Mouse (Mus musculus): ENCODE data around the gene S1pr2.
"Not testable (repeated sequence)": the region's sequence is repeated elsewhere in the genome, so short reads cannot be mapped to it uniquely, and the experiment has no call there.

The S1pr2 gene

DNA sequence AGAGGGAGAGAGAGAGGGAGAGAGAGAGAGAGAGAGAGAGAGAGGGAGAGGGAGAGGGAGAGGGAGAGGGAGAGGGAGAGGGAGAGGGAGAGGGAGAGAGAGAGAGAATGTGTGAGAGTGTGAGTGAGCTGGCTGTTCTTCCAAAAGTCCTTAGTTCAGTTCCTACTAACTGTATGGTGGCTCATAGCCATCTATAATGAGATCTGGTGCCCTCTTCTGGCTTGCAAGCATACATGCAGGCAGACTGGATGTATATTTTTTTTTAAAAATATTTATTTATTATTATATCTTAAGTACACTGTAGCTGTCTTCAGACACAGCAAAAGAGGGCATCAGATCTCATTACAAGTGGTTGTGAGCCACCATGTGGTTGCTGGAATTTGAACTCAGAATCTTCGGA lies 21.8 kb upstream of the S1pr2 start:
- DNase-seq: not testable (repeated sequence)

GRCm38 (mm10) chr9:20997065-20997464 lies 20.5 kb upstream of the S1pr2 start:
- DNase-seq: no peak

DNA sequence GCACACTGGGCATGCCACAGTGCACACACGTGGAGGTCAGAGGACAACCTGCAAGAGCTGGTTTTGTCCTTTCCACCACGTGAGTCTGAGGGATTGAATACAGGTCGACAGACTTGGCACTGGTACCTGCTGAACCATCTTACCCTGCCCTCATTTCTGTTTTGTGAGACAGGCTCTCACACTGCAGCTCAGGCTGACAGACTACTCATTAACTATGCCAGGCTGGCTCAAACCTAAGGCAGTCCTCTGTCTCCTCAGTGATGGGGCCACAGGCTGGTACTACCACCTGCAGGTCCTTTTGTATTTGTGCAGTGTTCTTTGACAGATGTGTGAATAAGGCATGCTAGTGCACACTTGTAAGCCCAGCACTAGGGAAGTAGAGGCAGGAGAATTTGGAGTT lies 18.5 kb upstream of the S1pr2 start:
- DNase-seq: peak in 1 of 2 experiments; percentile 45

- peak in 1 of 2 experiments; percentile 59 for DNase-seq
These were observed 16.8 kb upstream of the S1pr2 start for GRCm38 (mm10) chr9:20993165-20993898.

GRCm38 (mm10) chr9:20991587-20991986 lies 15.0 kb upstream of the S1pr2 start:
- DNase-seq: no peak

GRCm38 (mm10) chr9:20990861-20991260 lies 14.3 kb upstream of the S1pr2 start:
- peak; percentile 79 to 87 for DNase-seq

GRCm38 (mm10) chr9:20987953-20988352 lies 11.4 kb upstream of the S1pr2 start:
- DNase-seq: no peak

- peak; percentile 80 to 86 for DNase-seq
These were observed 10.5 kb upstream of the S1pr2 start for GRCm38 (mm10) chr9:20986952-20987686.

DNA sequence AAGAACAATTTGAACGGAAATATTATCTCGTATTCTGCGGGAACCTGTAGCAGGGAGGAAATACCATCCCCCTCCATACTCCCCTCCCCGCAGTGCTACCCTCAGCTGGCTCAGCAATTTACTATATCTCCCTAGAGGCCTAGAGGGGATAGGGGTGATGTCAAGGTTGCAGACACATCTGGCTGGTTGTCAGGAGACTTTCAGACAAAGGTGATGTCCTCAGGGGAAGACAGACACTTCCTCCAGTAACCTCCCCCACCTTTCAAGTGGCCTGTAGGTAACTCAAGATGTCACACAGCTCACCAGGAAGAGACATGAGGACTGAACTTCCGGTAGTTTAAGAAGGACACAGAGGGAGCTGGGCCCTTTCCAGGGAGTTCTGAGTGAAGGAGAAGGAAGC lies 6.6 kb upstream of the S1pr2 start:
- no peak for DNase-seq

DNA sequence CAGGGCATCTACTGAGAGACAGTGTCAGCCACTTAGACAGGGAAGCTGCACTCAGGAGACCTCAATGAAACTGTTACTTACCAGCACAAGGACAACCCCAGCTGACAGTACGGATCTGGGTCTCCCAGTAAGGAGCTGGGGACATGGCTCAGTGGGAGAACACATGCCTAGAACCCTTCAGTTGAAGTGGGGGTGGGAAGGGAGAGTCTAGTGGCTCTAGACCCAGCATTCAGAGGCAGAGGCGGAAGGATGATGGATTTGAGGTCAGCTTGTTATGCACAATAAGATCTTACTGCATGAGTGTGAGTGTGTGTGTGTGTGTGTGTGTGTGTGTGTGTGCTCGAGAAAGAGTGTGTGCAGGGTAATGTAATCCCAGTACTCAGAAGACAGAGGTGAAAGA lies 5.6 kb upstream of the S1pr2 start:
- DNase-seq: no peak

- no peak for DNase-seq
These were observed 3.2 kb upstream of the S1pr2 start for GRCm38 (mm10) chr9:20979769-20980168.

DNA sequence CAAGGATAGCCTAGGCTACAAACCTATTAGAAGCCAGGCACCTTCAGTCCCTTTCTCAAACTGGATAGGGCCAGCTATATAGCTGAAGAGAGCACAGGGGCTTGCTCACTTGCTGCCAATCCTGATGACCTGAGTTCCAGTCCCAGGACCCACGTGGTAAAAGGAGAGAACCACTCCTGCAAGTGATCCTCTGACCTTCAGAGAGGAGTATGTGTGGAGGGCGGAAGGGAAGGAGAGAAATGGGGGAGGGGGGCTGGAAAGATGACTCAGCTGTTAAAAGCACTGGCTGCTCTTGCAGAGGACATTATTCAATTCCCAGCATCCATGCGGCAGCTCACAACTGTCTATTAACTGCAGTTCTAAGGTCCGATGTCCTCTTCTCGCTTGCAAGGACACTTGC lies 2.6 kb upstream of the S1pr2 start:
- no peak for DNase-seq

- DNase-seq: no peak
These were observed 2.0 kb upstream of the S1pr2 start for GRCm38 (mm10) chr9:20978409-20979095.

DNA sequence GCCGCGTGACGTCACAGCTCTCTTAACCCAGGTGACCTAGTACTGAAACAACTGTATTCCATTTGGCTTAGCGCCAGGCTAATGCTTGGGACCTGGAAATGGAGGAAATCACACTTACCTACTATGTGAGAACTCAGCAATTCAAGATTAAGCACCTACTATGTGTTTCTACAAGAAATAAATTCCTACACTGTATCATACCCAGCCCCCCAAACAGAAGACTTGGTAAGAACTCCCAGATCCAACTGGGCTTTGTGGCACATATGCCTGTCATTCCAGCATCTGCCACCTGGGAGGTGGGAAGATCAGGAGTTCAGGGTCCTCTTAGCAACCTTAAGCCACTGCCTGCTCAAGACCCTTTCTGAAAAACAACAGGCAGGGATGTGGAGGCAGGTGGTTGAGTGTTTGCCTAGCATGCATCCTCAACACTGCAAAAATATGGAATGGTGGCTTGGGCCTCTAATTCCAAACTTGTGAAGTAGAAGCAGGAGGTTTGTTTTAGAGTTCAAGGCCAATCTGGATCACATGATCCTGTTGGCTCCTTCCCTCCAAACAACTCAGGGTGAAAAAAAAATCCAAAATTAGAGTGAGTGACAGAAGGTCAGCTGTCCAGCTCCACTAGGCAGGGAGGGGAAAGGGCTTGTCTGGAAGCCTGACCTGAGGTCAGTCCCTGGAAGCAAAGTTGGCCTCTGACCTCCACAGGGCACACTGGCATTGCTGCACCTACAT lies 544 bp upstream of the S1pr2 start:
- no peak for DNase-seq

- peak; percentile 74 to 82 for DNase-seq
These were observed 958 bp downstream of the S1pr2 start for GRCm38 (mm10) chr9:20975431-20976215.

GRCm38 (mm10) chr9:20973682-20974075 lies 2.9 kb downstream of the S1pr2 start:
- DNase-seq: peak; percentile 40 to 55

- peak; percentile 50 to 64 for DNase-seq
These were observed 3.4 kb downstream of the S1pr2 start for GRCm38 (mm10) chr9:20973001-20973681.

DNA sequence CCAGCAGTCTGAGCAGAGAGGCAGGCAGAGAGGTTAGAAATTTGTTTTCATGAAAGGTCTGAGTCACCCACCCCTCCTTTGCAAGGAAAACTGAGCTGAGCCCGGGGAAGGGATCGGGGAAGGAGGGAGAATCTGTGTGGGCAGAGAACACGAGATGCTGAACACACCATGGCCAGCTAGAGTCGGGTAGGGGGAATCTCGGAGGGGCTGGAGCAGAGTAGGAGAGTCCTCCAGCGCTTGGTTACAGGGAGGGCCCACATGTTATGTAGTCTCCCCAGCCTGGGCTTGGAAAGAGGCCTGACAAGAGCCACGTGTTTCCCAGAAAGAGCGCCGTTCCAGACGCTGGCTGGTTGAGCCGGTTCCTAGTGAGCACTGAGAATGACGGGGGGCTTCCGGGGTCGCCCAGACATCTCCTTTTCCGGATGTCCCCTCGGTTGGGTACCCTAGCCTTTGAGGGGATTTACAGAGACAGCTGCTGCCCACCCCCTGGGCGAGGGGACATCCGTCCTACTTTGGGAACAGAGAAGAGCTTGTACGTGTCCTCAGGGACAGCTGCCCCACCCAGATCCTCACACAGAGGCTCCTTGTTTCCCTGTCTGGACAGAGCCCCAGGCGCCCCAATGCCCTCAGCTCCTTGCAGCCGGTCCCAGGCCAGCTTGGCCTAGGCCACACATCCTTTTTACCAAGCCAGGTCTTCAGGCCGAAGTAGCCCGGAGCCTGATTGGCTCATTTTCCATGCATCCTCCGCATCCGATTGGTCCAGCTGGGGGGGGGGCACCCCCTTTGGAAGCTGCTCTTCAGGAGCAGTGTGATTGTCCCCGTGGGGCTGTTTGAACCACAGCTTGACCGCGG lies 4.2 kb downstream of the S1pr2 start:
- DNase-seq: peak; percentile 68 to 81

DNA sequence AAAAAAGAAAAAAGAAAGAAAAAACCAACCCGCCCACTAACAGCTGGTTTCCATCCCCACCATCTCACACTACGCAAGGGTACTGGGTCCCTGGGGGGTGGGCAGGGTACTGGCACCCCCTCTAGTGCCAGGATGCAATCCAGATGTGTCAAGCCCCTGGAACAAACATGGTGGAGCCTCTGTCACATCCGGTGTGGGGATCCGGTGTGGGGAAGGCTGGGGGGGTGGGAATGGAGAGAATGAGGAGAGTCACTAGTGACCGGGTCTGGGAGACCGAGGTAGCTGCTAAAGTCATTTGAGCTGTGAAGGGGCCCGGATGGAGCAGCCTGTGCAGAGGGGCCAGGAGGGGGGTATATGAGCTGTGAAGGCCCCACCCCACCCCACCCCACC lies 4.8 kb downstream of the S1pr2 start:
- DNase-seq: peak; percentile 36 to 57

- DNase-seq: no peak
These were observed 9.8 kb downstream of the S1pr2 start for GRCm38 (mm10) chr9:20966747-20967146.

DNA sequence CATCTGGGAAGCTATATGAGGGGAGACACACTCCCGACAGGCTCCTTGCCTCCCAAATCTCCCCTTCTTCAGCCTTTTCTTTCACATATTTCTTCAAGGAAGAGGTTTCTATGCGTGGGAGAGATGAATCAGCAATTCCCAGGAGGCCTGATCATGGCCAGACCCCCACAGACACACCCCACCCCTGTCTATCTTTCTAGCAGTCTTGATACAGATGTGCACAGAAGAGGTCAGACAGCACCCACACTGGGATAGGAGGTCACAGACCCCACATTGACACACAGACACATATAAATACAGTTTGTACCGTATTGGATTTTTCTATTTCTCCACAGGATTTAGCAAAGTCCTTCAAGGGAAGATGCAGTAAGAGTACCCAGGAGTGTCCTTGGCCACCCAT lies 10.6 kb downstream of the S1pr2 start:
- no peak for DNase-seq

Measured in kidney, postnatal 4 days (tissue).